Mouse (Mus musculus) adrenal gland, postnatal 0 days (tissue): ENCODE data around the gene Mx1. TPM values are rescaled to one million over a fixed set of nuclear protein-coding genes. Genes with fewer than 3 reads are reported as not detected.

Experiments
- polyA plus RNA-seq: library from polyadenylated mRNA; unstranded; fragments of >200 nt; fragmentation: Nextera tagmentation; extraction: Ambion mirVana; gene quantifications from 2 replicates; pipeline ENCODE4 v1.2.1, GENCODE M21; 2015

The Mx1 gene
- polyA plus RNA-seq: 0.43 and 1.2 TPM in 2 replicates

GRCm38 (mm10) chr16:97462481-97463181 lies at the start of gene Mx1:
Mx1 (minus strand) TSS chr16:97462907.

Other genes with a start within 250 kb of the Mx1 start
- gene Bace2, start 106.2 kb downstream of the Mx1 start, polyA plus RNA-seq: 18.6 and 21.0 TPM in 2 replicates
- gene Fam3b, start 51.9 kb upstream of the Mx1 start, polyA plus RNA-seq: not detected in 2 replicates
- 0.76 and 0.92 TPM in 2 replicates for gene Tmprss2, start 148.3 kb upstream of the Mx1 start, polyA plus RNA-seq